Mouse (Mus musculus) MEL (cell line): ENCODE measurements around the gene Nap1l5. TPM values are rescaled to one million over a fixed set of nuclear protein-coding genes. Genes with fewer than 3 reads are reported as not detected.

Experiments used
- DNase-seq: peaks from one replicate; pipeline ENCODE4 v3.0.0; 2011; ENCODE audit warnings: low read depth, low spot score
- H3K27ac ChIP-seq: 2 replicates; pipeline ENCODE4 v1.5.1; 2012; ENCODE audit warnings: low read depth, mild to moderate bottlenecking, control low read depth, low read length, moderate library complexity; ENCODE audit not compliant: control insufficient read depth
- H3K27me3 ChIP-seq, 2 experiments: fragments of 150-350 bp in 1 of 2; sonication (generic) in 1 of 2; 2 replicates each; pipeline ENCODE4 v1.6.1; 2012; ENCODE audit warnings: low read length in 2 of 2, mild to moderate bottlenecking in 2 of 2, improper control_type of control experiment in 1 of 2, moderate library complexity in 1 of 2; ENCODE audit not compliant: insufficient read depth in 2 of 2, control insufficient read depth in 1 of 2
- H3K36me3 ChIP-seq, 2 experiments: 2 replicates each; pipeline ENCODE4 v1.6.1; 2012 to 2014; ENCODE audit warnings: low read length in 2 of 2, improper control_type of control experiment in 1 of 2, inconsistent platforms in 1 of 2, mild to moderate bottlenecking in 1 of 2; ENCODE audit not compliant: insufficient read depth in 2 of 2, control insufficient read depth in 1 of 2
- H3K4me1 ChIP-seq, 2 experiments: fragments of 150-350 bp in 1 of 2; sonication (generic) in 1 of 2; 2 replicates each; pipeline ENCODE4 v1.6.1; 2012; ENCODE audit warnings: low read length in 2 of 2, improper control_type of control experiment in 1 of 2, mild to moderate bottlenecking in 1 of 2; ENCODE audit not compliant: insufficient read depth in 2 of 2, control insufficient read depth in 1 of 2
- H3K4me3 ChIP-seq, 2 experiments: fragments of 150-350 bp in 1 of 2; sonication (generic) in 1 of 2; 2 replicates each; pipeline ENCODE4 v1.5.1; 2012; ENCODE audit warnings: low read depth in 2 of 2, low read length in 2 of 2, mild to moderate bottlenecking in 2 of 2, moderate library complexity in 2 of 2, control low read depth in 1 of 2, improper control_type of control experiment in 1 of 2; ENCODE audit not compliant: control insufficient read depth in 1 of 2, insufficient read depth in 1 of 2
- H3K79me2 ChIP-seq: 2 replicates; pipeline ENCODE4 v1.6.1; 2012; ENCODE audit warnings: mild to moderate bottlenecking, low read length, moderate library complexity; ENCODE audit not compliant: control insufficient read depth, poor library complexity, insufficient read depth
- H3K9ac ChIP-seq: 2 replicates; pipeline ENCODE4 v1.6.1; 2012; ENCODE audit warnings: low read depth, mild to moderate bottlenecking, control low read depth, low read length, moderate library complexity; ENCODE audit not compliant: control insufficient read depth, poor library complexity, severe bottlenecking
- H3K9me3 ChIP-seq: fragments of 150-350 bp; sonication (generic); replicated peaks from 2 replicates; pipeline ENCODE4 v1.6.1; 2012; ENCODE audit warnings: mild to moderate bottlenecking, low read length, improper control_type of control experiment, moderate library complexity; ENCODE audit not compliant: insufficient read depth
- BHLHE40 ChIP-seq: IDR thresholded peaks from 2 replicates; pipeline ENCODE4 v1.6.1; 2012; ENCODE audit warnings: low read depth, mild to moderate bottlenecking, inconsistent platforms, low read length, improper control_type of control experiment, borderline replicate concordance
- CHD1 ChIP-seq: IDR thresholded peaks from 2 replicates; pipeline ENCODE4 v1.6.1; 2012; ENCODE audit warnings: low read depth, mild to moderate bottlenecking, inconsistent platforms, low read length, improper control_type of control experiment
- CHD2 ChIP-seq: IDR thresholded peaks from 2 replicates; pipeline ENCODE4 v1.6.1; 2011; ENCODE audit warnings: low read length, improper control_type of control experiment
- CTCF ChIP-seq, 3 experiments: IDR thresholded peaks in 2 of 3; conservative IDR thresholded peaks in 1 of 3; 2 replicates each; pipeline ENCODE4 v1.5.1; 2011 to 2012; ENCODE audit warnings: low read length in 3 of 3, low read depth in 2 of 3, mild to moderate bottlenecking in 2 of 3, improper control_type of control experiment in 1 of 3, inconsistent platforms in 1 of 3, mixed read lengths in 1 of 3, moderate library complexity in 1 of 3; ENCODE audit not compliant: control insufficient read depth in 1 of 3, insufficient read depth in 1 of 3, poor library complexity in 1 of 3, severe bottlenecking in 1 of 3
- ETS1 ChIP-seq: IDR thresholded peaks from 2 replicates; pipeline ENCODE4 v1.6.1; 2012; ENCODE audit warnings: low read depth, mild to moderate bottlenecking, inconsistent platforms, low read length, improper control_type of control experiment, moderate library complexity
- GATA1 ChIP-seq: IDR thresholded peaks from 2 replicates; pipeline ENCODE4 v1.6.1; 2011; ENCODE audit warnings: low read depth, low read length, improper control_type of control experiment
- KAT2A ChIP-seq: conservative IDR thresholded peaks from 2 replicates; pipeline ENCODE4 v1.6.1; 2012; ENCODE audit warnings: low read depth, low read length, improper control_type of control experiment, inconsistent platforms
- MAFK ChIP-seq: IDR thresholded peaks from 2 replicates; pipeline ENCODE4 v1.6.1; 2011; ENCODE audit warnings: low read depth, mild to moderate bottlenecking, low read length, improper control_type of control experiment, borderline replicate concordance
- MAX ChIP-seq: IDR thresholded peaks from 2 replicates; pipeline ENCODE4 v1.6.1; 2011; ENCODE audit warnings: low read length, improper control_type of control experiment
- MAZ ChIP-seq: IDR thresholded peaks from 2 replicates; pipeline ENCODE4 v1.6.1; 2012; ENCODE audit warnings: low read depth, mild to moderate bottlenecking, inconsistent platforms, low read length, improper control_type of control experiment
- MYB ChIP-seq: IDR thresholded peaks from 2 replicates; pipeline ENCODE4 v1.6.1; 2011; ENCODE audit warnings: mild to moderate bottlenecking, low read depth, low read length, improper control_type of control experiment
- MYC ChIP-seq: IDR thresholded peaks from 2 replicates; pipeline ENCODE4 v1.6.1; 2011; ENCODE audit warnings: low read depth, mild to moderate bottlenecking, low read length, improper control_type of control experiment, moderate library complexity
- NRF1 ChIP-seq: IDR thresholded peaks from 2 replicates; pipeline ENCODE4 v1.6.1; 2014; ENCODE audit warnings: low read depth, mild to moderate bottlenecking, inconsistent platforms, low read length, improper control_type of control experiment, moderate library complexity; ENCODE audit not compliant: poor library complexity, insufficient read depth, severe bottlenecking
- POLR2A ChIP-seq, 2 experiments: IDR thresholded peaks; 2 replicates each; pipeline ENCODE4 v1.6.1; 2011 to 2012; ENCODE audit warnings: low read length in 2 of 2, mild to moderate bottlenecking in 2 of 2, control low read depth in 1 of 2, improper control_type of control experiment in 1 of 2, low read depth in 1 of 2, moderate library complexity in 1 of 2; ENCODE audit not compliant: control insufficient read depth in 1 of 2, insufficient read depth in 1 of 2, poor library complexity in 1 of 2
- POLR2AphosphoS2 ChIP-seq: IDR thresholded peaks from 2 replicates; pipeline ENCODE4 v1.6.1; 2011; ENCODE audit warnings: low read length, improper control_type of control experiment
- POLR2AphosphoS5 ChIP-seq: IDR thresholded peaks from 2 replicates; pipeline ENCODE4 v1.6.1; 2012; ENCODE audit warnings: low read depth, borderline replicate concordance, mild to moderate bottlenecking, inconsistent platforms, low read length, moderate library complexity, mixed read lengths
- RAD21 ChIP-seq: IDR thresholded peaks from 2 replicates; pipeline ENCODE4 v1.6.1; 2011; ENCODE audit warnings: mild to moderate bottlenecking, low read depth, low read length, improper control_type of control experiment
- TBP ChIP-seq: IDR thresholded peaks from 2 replicates; pipeline ENCODE4 v1.8.0; 2011; ENCODE audit warnings: low read depth, low read length, improper control_type of control experiment
- TCF12 ChIP-seq: IDR thresholded peaks from 2 replicates; pipeline ENCODE4 v1.6.1; 2014; ENCODE audit warnings: low read depth, mild to moderate bottlenecking, inconsistent platforms, low read length, improper control_type of control experiment, moderate library complexity
- USF1 ChIP-seq: IDR thresholded peaks from 2 replicates; pipeline ENCODE4 v1.6.1; 2014; ENCODE audit warnings: low read depth, mild to moderate bottlenecking, inconsistent platforms, low read length, improper control_type of control experiment, moderate library complexity
- USF2 ChIP-seq, 2 experiments: IDR thresholded peaks; 2 replicates each; pipeline ENCODE4 v1.6.1; 2011 to 2012; ENCODE audit warnings: improper control_type of control experiment in 2 of 2, low read length in 2 of 2, borderline replicate concordance in 1 of 2, inconsistent platforms in 1 of 2, low read depth in 1 of 2, mild to moderate bottlenecking in 1 of 2; ENCODE audit not compliant: insufficient read depth in 1 of 2
- ZC3H11A ChIP-seq: IDR thresholded peaks from 2 replicates; pipeline ENCODE4 v1.6.1; 2012; ENCODE audit warnings: low read depth, mild to moderate bottlenecking, inconsistent platforms, low read length, improper control_type of control experiment
- ZKSCAN1 ChIP-seq: IDR thresholded peaks from 2 replicates; pipeline ENCODE4 v1.6.1; 2012; ENCODE audit warnings: low read depth, mild to moderate bottlenecking, inconsistent platforms, low read length, improper control_type of control experiment, moderate library complexity
- ZMIZ1 ChIP-seq: IDR thresholded peaks from 2 replicates; pipeline ENCODE4 v1.6.1; 2012; ENCODE audit warnings: low read depth, mild to moderate bottlenecking, inconsistent platforms, low read length, improper control_type of control experiment, moderate library complexity
- ZNF384 ChIP-seq: IDR thresholded peaks from 2 replicates; pipeline ENCODE4 v1.6.1; 2012; ENCODE audit warnings: low read depth, mild to moderate bottlenecking, inconsistent platforms, low read length, improper control_type of control experiment
- polyA plus RNA-seq, 2 experiments: library from polyadenylated mRNA; stranded (reverse) in 1 of 2; unstranded in 1 of 2; fragments of >175 nt in 1 of 2; fragments of >200 nt in 1 of 2; gene quantifications; 2 replicates each; pipeline versions ENCODE4 v1.2.1 to v1.2.4; 2012; ENCODE audit warnings: low replicate concordance in 2 of 2, low read depth in 1 of 2; ENCODE audit not compliant: insufficient read length in 2 of 2, insufficient read depth in 1 of 2, missing spikeins in 1 of 2
- total RNA-seq: library from RNA; depleted of rRNA; stranded (reverse); fragments of 300-350 nt; gene quantifications from 2 replicates; pipeline ENCODE4 v1.2.3, GENCODE M21; 2012; rRNA removed

The Nap1l5 gene
- total RNA-seq, result not detected in 2 replicates
- under 1 TPM in 1 of 2 experiments, not detected in 1; 0.06 TPM for polyA plus RNA-seq

GRCm38 (mm10) chr6:58906852-58907261, at the start of gene Nap1l5:
Gene Nap1l5 (minus strand): TSS chr6:58907076.
- no peak within 1 kb of the TSS for H3K4me3 ChIP-seq
- H3K9me3 ChIP-seq, result no peaks in the 10 kb centered on the region

GRCm38 (mm10) chr6:58951128-58951992, 44.5 kb upstream of the Nap1l5 start:
- no peak overlapping the region for H3K27ac ChIP-seq
- no peaks in the 10 kb centered on the region for H3K36me3 ChIP-seq
- DNase-seq, result no peak
- no peak overlapping the region for H3K4me3 ChIP-seq
- H3K79me2 ChIP-seq, result no peaks in the 10 kb centered on the region
- H3K9ac ChIP-seq, result no peak overlapping the region
- no peaks in the 10 kb centered on the region for H3K9me3 ChIP-seq
- no peak for TF ChIP-seq ETS1
- TF ChIP-seq RAD21, result no peak
- no peak for TF ChIP-seq GATA1
- TF ChIP-seq TBP, result no peak
- TF ChIP-seq TCF12, result no peak
- no peak for TF ChIP-seq POLR2AphosphoS5
- no peak for TF ChIP-seq NRF1
- no peak for TF ChIP-seq MAFK
- no peak for TF ChIP-seq CHD1
- no peak for TF ChIP-seq POLR2AphosphoS2
- TF ChIP-seq USF2 (IDR thresholded peaks at IDR 0.05; ENCODE audit: borderline replicate concordance in 1 of 2, insufficient read depth in 1 of 2, low read depth in 1 of 2, low read length in 2 of 2), result no peak
- no peak for TF ChIP-seq MYC
- TF ChIP-seq ZC3H11A, result no peak
- no peak for TF ChIP-seq ZKSCAN1
- TF ChIP-seq MAZ, result no peak
- H3K4me1 ChIP-seq, result no peaks in the 10 kb centered on the region
- H3K27me3 ChIP-seq, result peaks cover 0 to 2% of the 10 kb centered on the region in 2 experiments; a peak in 1 of 4 replicates

More at GRCm38 (mm10) chr6:58906852-58907261, at the start of gene Nap1l5:
- no peaks in the 10 kb centered on the region for H3K27me3 ChIP-seq
- no peaks in the 10 kb centered on the region for H3K79me2 ChIP-seq
- TF ChIP-seq GATA1, result no peak
- TF ChIP-seq USF2 (IDR thresholded peaks at IDR 0.05; ENCODE audit: borderline replicate concordance in 1 of 2, insufficient read depth in 1 of 2, low read depth in 1 of 2, low read length in 2 of 2), result no peak
- no peak for TF ChIP-seq CTCF (IDR thresholded peaks at IDR 0.05 in 2 of 3, conservative IDR thresholded peaks at IDR 0.05 in 1 of 3; ENCODE audit: control insufficient read depth in 1 of 3, insufficient read depth in 1 of 3, low read depth in 2 of 3, low read length in 3 of 3, poor library complexity in 1 of 3, severe bottlenecking in 1 of 3)
- TF ChIP-seq MAZ, result no peak
- no peak for TF ChIP-seq ZNF384
- no peak for TF ChIP-seq ZC3H11A
- no peak for TF ChIP-seq BHLHE40
- TF ChIP-seq TCF12, result no peak
- TF ChIP-seq POLR2A (IDR thresholded peaks at IDR 0.05; ENCODE audit: control insufficient read depth in 1 of 2, insufficient read depth in 1 of 2, low read depth in 1 of 2, low read length in 2 of 2, poor library complexity in 1 of 2), result no peak
- no peak for TF ChIP-seq KAT2A
- no peak for TF ChIP-seq TBP
- no peak for TF ChIP-seq MAFK
- TF ChIP-seq MAX, result no peak
- no peak for TF ChIP-seq USF1
- no peak for TF ChIP-seq ZMIZ1
- TF ChIP-seq MYB, result no peak
- TF ChIP-seq CHD2, result no peak
- H3K27ac ChIP-seq, result no peak within 1 kb of the TSS
- no peak for DNase-seq
- H3K36me3 ChIP-seq, result no peaks in the 10 kb centered on the region
- no peak within 1 kb of the TSS for H3K9ac ChIP-seq
- H3K4me1 ChIP-seq, result no peaks in the 10 kb centered on the region
